Comparison of ENCODE assay signal across 22 mouse cellular contexts in genomic region chr13:95052421-95052820, GRCm38 (mm10).
A peak's percentile ranks its signal among the peaks of the same experiment; 100 is the strongest.
DNase-seq lines count a peak whose midpoint lies in the region; ATAC-seq and TF ChIP-seq lines count a peak whose summit lies in the region.
"Had no signal": no experiment of that assay in that cellular context is flagged by ENCODE, and none has a peak within 500 bp of the region (broad histone marks: within the 10 kb centered on the region; RNA-seq: fewer than 3 reads in every experiment).

No protein-coding gene starts in this region.

- TF ChIP-seq EP300 in liver, postnatal 0 days (IDR thresholded peaks at IDR 0.05; ENCODE audit: low read depth), result no peak

- ATAC-seq in heart, embryonic 11.5 days (replicated peaks; ENCODE audit: insufficient number of reproducible peaks, low FRiP score, low TSS enrichment), result no peak
- no peak for ATAC-seq in liver, postnatal 0 days
- ATAC-seq in liver, embryonic 12.5 days, result no peak
- ATAC-seq: activated CD4-positive, CD25-positive, alpha-beta regulatory T cell, adult 4 months; CD4-positive, CD25-positive, alpha-beta regulatory T cell, adult 4 months; Patski had no signal

- no peaks in the 10 kb centered on the region for H3K9me3 ChIP-seq in heart, embryonic 11.5 days (replicated peaks; ENCODE audit: control insufficient read depth, low read length)
- no peaks in the 10 kb centered on the region for H3K9me3 ChIP-seq in heart, embryonic 10.5 days
- no peaks in the 10 kb centered on the region for H3K9me3 ChIP-seq in liver, postnatal 0 days (ENCODE audit: low read length)
- H3K9me3 ChIP-seq in liver, embryonic 12.5 days (replicated peaks), result no peaks in the 10 kb centered on the region
- H3K9me3 ChIP-seq: G1E had no signal

- no peaks in the 10 kb centered on the region for H3K27me3 ChIP-seq in heart, embryonic 11.5 days (ENCODE audit: control insufficient read depth, insufficient read depth, low read length)
- H3K27me3 ChIP-seq in heart, embryonic 10.5 days (ENCODE audit: insufficient read depth, poor library complexity, severe bottlenecking), result no peaks in the 10 kb centered on the region
- H3K27me3 ChIP-seq in liver, postnatal 0 days (ENCODE audit: insufficient read depth, low read length), result no peaks in the 10 kb centered on the region
- no peaks in the 10 kb centered on the region for H3K27me3 ChIP-seq in liver, embryonic 12.5 days (replicated peaks)
- H3K27me3 ChIP-seq: CH12.LX, Patski had no signal

- H3K36me3 ChIP-seq in heart, embryonic 11.5 days (ENCODE audit: control insufficient read depth, insufficient read depth, low read length), result no peaks in the 10 kb centered on the region
- H3K36me3 ChIP-seq in heart, embryonic 10.5 days, result no peaks in the 10 kb centered on the region
- H3K36me3 ChIP-seq in liver, postnatal 0 days (replicated peaks; ENCODE audit: insufficient read depth, low read length), result no peaks in the 10 kb centered on the region
- H3K36me3 ChIP-seq in liver, embryonic 12.5 days, result no peaks in the 10 kb centered on the region
- H3K36me3 ChIP-seq: G1E had no signal

- H3K4me3 ChIP-seq in heart, embryonic 11.5 days (ENCODE audit: low read depth, low read length), result no peak overlapping the region
- no peak overlapping the region for H3K4me3 ChIP-seq in heart, embryonic 10.5 days
- H3K4me3 ChIP-seq in liver, postnatal 0 days (ENCODE audit: low read depth, low read length), result no peak overlapping the region
- no peak overlapping the region for H3K4me3 ChIP-seq in liver, embryonic 12.5 days

- TF ChIP-seq CTCF in liver, postnatal 0 days (IDR thresholded peaks at IDR 0.05; ENCODE audit: low read depth), result no peak

- no peaks in the 10 kb centered on the region for H3K4me1 ChIP-seq in heart, embryonic 11.5 days (ENCODE audit: control insufficient read depth, insufficient read depth, low read length)
- no peaks in the 10 kb centered on the region for H3K4me1 ChIP-seq in heart, embryonic 10.5 days
- H3K4me1 ChIP-seq in liver, postnatal 0 days (ENCODE audit: insufficient read depth), result no peaks in the 10 kb centered on the region
- no peaks in the 10 kb centered on the region for H3K4me1 ChIP-seq in liver, embryonic 12.5 days

- DNase-seq in heart, adult 11 months, result peak; percentile 78
- peak; percentile 51 for DNase-seq in heart, embryonic 10.5 days (ENCODE audit: low spot score)
- no peak for DNase-seq in heart, postnatal 4 days
- peak; percentile 10 for DNase-seq in liver, postnatal 0 days
- peak; percentile 13 for DNase-seq in testis, postnatal 10 days (ENCODE audit: low spot score)
- no peak for DNase-seq in testis, postnatal 14 days (ENCODE audit: low spot score)
- DNase-seq: adrenal gland, adult 2 months; adrenal gland, adult 8-10 months; adrenal gland, postnatal 10 days; adrenal gland, postnatal 14 days; adrenal gland, postnatal 25 days; adrenal gland, postnatal 36 days; B cell, adult 2 months; cerebellum, adult 11 months; cerebellum, adult 11-12 months had no signal

- WGBS in heart, embryonic 11.5 days (ENCODE audit: insufficient replicate concordance), result 70% methylated on average over 3 of the region's 3 CpGs
- WGBS in heart, embryonic 10.5 days, result 73% methylated on average over 3 of the region's 3 CpGs
- WGBS in liver, postnatal 0 days (ENCODE audit: insufficient replicate concordance), result 88% methylated on average over 3 of the region's 3 CpGs
- WGBS in liver, embryonic 12.5 days (ENCODE audit: insufficient replicate concordance), result 69% methylated on average over 3 of the region's 3 CpGs

- no peak overlapping the region for H3K4me2 ChIP-seq in heart, embryonic 11.5 days
- no peak overlapping the region for H3K4me2 ChIP-seq in liver, postnatal 0 days (ENCODE audit: low read depth, low read length)
- no peak overlapping the region for H3K4me2 ChIP-seq in liver, embryonic 12.5 days

- no peak overlapping the region for H3K27ac ChIP-seq in heart, embryonic 11.5 days (ENCODE audit: low read depth, low read length)
- no peak overlapping the region for H3K27ac ChIP-seq in heart, embryonic 10.5 days
- H3K27ac ChIP-seq in liver, postnatal 0 days (ENCODE audit: low read depth), result no peak overlapping the region
- no peak overlapping the region for H3K27ac ChIP-seq in liver, embryonic 12.5 days

- H3K9ac ChIP-seq in heart, embryonic 11.5 days (ENCODE audit: low read depth, low read length), result no peak overlapping the region
- no peak overlapping the region for H3K9ac ChIP-seq in liver, postnatal 0 days (replicated peaks)
- no peak overlapping the region for H3K9ac ChIP-seq in liver, embryonic 12.5 days

Comparison
In these comparisons a context has a peak if more than half of its experiments do, and no peak if none do; other contexts are left out.
1. DNase-seq: peak in heart, adult 11 months (single experiment), heart, embryonic 10.5 days (single experiment), liver, postnatal 0 days (single experiment) and testis, postnatal 10 days (single experiment); none in heart, postnatal 4 days (single experiment) and testis, postnatal 14 days (single experiment).